Mouse (Mus musculus): Measurements from ENCODE around the gene Ankrd49.

Gene Ankrd49

GRCm38 (mm10) chr9:14784039-14785002, at the start of gene Ankrd49, which contains the start of gene Mre11a:
TSS of gene Ankrd49 (minus strand) at chr9:14784856.
TSS of gene Mre11a (plus strand) at chr9:14784654.
- DNase-seq (ENCODE audit: low spot score in 2 of 2) = peak; percentile 93

DNA sequence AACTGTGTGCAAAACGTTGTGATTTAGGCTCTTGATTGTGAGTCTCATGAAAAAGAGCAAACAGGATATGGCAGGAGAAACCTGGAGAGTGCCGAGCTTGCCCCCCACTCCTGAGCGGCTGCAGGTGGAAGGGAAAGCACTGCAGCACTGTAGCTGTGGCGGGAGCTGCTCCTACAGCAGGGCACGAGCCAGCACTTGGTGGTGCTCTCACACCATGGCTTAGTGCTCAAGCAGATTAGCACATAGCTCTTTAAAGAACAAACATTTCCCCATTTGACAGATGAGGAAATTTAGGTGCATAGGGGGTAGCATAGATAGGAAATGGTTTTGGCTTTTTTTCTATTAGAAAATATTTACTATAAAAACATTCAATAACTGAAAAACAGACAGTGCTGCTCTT, 47.4 kb upstream of the Ankrd49 start:
- DNase-seq (ENCODE audit: low spot score in 2 of 2) = no peak

GRCm38 (mm10) chr9:14827875-14828274, 43.2 kb upstream of the Ankrd49 start:
- DNase-seq (ENCODE audit: low spot score in 2 of 2) = no peak

- DNase-seq (ENCODE audit: low spot score in 2 of 2) = no peak
Observed at GRCm38 (mm10) chr9:14824840-14825239, 40.2 kb upstream of the Ankrd49 start.

DNA sequence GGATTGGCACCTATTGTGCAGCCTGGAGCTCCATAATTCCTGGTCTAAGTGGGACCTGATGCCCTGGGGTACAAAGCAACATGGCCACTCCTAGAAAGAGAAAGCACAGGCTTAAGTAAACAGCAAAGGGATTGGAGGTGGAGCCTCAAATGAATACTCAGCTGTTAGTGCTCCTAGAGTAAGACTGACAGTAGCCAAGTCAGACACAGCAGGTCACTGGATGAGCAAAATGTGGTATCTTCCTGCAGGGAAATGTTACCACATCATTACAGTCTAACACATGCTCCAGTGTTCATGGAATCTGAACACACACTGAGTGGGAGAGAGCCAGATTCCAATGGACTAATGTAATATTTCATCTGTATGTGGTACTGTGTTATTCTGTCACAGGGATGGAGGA, 36.7 kb upstream of the Ankrd49 start:
- DNase-seq (ENCODE audit: low spot score in 2 of 2) = no peak

DNA sequence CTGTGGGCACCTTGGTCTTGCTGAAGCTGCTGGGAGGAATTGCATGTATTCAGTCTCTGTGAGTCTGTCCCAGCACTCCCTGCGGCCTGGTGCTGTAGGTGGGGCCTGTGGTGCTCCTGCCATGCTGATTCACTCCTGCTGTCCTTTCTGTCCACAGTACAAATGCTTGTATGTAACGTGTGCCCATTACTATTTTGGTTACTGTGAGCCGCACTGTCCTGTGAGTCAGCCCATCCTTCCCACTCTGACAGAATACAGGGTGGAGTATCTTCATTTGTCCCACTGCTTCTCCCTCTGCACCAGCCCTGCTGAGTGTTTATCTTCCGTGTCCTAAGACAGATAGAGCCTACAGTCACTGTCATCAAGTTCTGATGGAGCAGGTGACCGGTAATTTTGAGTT, 25.5 kb upstream of the Ankrd49 start:
- DNase-seq (ENCODE audit: low spot score in 2 of 2) = no peak

DNA sequence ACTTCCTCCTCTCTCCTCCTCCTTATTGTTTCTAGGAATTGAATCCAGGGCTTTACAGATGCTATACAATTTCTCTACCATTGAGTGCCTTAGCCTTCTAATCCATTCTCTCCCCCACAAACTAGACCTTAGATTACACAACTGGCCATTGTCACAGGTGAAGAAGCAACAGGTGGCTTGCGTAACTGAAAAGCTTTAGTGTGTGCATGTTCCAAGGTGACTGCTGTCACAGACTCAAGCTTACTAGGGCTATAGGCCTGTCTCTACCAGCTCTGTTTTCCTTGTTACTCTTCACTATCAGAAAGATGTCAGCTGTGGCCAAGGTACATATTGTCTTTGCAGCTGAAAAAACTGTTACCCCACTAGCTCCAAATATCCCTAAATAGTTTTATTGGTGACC, 22.1 kb upstream of the Ankrd49 start:
- DNase-seq (ENCODE audit: low spot score in 2 of 2) = no peak

GRCm38 (mm10) chr9:14805714-14806113, 21.1 kb upstream of the Ankrd49 start:
- DNase-seq (ENCODE audit: low spot score in 2 of 2) = no peak

- no peak for DNase-seq (ENCODE audit: low spot score in 2 of 2)
Observed at GRCm38 (mm10) chr9:14787356-14787755, 2.7 kb upstream of the Ankrd49 start.

DNA sequence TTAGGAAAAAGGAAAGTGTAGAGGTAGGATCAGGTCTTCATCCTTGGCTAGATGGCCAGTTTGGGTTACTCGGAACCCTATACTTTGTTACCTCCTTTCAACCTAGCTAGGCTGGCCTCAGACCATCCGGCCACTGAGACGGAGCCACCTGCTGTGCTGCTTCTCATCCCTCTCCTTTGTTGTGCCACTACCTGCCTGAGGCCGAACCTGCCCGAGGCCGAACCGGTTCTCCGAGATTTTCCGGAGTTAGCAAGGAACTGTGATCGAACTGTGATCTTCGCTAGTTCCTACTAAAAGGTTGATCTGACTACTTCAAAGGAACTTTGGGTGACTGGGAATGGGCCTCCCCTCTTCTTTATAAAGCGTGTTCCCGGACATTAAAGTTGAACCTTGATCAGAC, 6.3 kb downstream of the Ankrd49 start:
- DNase-seq (ENCODE audit: low spot score in 2 of 2) = no peak

GRCm38 (mm10) chr9:14773813-14774212, 10.8 kb downstream of the Ankrd49 start:
- DNase-seq (ENCODE audit: low spot score in 2 of 2) = no peak

GRCm38 (mm10) chr9:14772074-14772473, 12.6 kb downstream of the Ankrd49 start:
- DNase-seq (ENCODE audit: low spot score in 2 of 2) = no peak

GRCm38 (mm10) chr9:14770803-14771471, 13.7 kb downstream of the Ankrd49 start, which contains the start of gene 1700012B09Rik:
TSS of gene 1700012B09Rik (minus strand) at chr9:14771030.
- DNase-seq (ENCODE audit: low spot score in 2 of 2) = no peak

DNA sequence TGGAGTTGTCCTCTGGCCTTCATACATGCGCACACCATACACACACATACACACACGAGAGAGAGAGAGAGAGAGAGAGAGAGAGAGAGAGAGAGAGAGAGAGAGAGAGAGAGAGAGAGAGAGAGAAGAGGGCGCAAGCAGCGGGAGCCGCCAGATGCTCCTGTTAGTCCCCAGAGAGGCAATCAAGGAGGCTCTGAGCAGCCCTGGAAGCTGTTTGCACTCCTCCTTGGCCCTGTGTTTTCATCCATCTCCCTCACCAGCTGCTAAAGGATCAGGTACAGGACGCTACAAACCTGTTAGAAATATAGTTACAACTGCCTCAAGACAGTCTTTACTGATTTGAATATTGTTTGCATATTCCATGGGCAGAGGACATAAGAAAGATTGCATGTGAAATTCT, 14.8 kb downstream of the Ankrd49 start:
- DNase-seq (ENCODE audit: low spot score in 2 of 2) = no peak

DNA sequence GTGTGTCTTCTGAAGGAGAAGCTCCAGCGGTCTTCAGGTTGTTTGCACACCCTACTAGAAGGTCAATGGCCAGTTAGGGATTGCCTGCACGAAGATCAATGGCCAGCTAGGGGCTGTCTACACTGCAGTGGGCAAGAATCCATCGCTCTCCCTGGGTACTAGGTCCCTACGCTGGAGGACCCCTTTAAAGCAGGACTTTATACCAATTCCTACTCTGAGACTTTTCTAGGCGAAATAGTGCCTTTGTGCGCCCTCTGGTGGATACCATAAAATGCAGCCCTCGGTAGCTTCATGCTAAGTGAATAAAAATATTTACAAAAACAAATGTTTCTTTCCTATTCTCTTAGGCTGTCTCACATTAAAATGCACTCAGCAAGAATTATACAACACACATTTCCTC, 19.9 kb downstream of the Ankrd49 start:
- DNase-seq (ENCODE audit: low spot score in 2 of 2) = peak; percentile 6 to 28

- DNase-seq (ENCODE audit: low spot score in 2 of 2) = no peak
Observed at GRCm38 (mm10) chr9:14759261-14759660, 25.4 kb downstream of the Ankrd49 start.

DNA sequence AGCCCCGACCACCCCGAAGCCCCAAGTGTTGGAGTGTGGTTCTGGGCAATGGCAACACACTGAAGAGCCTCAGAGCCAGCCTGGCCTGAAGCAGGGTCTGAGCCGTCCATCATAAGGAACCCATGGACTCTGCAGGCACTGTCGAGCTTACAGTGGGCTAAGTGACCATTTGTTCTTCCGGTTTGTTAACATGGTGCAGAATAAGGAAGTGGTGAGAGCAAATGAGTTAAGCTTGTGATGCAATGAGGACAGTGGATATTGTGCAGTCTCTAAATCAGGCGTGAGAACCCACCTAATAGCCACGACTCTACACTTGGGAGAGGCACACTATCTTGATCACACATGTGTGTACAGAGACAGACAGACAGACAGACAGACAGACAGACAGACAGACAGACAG, 26.1 kb downstream of the Ankrd49 start:
- DNase-seq (ENCODE audit: low spot score in 2 of 2) = no peak

DNA sequence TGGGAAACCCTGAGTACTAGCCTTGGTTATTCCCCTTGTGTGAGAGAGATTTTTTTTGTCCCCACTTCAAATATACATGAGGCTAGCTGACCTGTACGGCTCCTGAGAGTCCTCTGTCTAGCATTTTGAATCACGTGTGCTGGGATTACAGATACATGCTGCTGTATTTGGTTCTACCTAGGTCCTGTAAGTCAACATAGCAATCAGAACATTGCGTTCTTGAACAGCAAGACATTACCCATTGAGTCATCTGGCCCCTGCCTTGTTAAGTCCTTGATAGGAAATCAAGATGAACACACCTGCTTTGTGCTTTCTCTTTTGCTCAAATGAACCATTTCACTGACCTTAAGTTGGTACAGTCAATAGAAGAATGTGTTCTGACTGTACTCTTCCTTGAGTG, 30.2 kb downstream of the Ankrd49 start:
- no peak for DNase-seq (ENCODE audit: low spot score in 2 of 2)

DNA sequence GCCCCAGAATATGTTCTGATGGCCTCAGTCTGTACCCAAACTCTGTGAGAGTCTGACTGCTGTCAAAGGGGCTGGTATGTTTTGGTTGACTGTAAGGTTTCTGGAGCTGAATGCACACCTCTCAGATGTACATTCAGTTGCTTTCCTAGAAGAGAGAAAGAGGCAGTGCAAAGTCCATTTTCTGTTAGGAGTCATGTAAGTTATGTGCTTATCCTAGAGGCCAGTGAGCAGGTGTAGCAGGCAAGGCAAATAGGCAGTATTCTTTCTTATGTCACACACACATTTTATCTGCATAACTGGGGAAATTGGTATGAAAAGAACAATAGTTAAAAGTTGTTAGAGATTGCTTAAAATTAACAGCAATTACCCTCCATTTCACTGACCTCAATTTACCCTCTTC, 30.7 kb downstream of the Ankrd49 start:
- no peak for DNase-seq (ENCODE audit: low spot score in 2 of 2)

- peak; percentile 4 to 13 for DNase-seq (ENCODE audit: low spot score in 2 of 2)
Observed at GRCm38 (mm10) chr9:14752001-14752522, 32.6 kb downstream of the Ankrd49 start, which contains the start of gene Fut4. TSS of gene Fut4 (minus strand) at chr9:14752393.

GRCm38 (mm10) chr9:14751503-14752000, 33.1 kb downstream of the Ankrd49 start:
- peak in 1 of 2 experiments; percentile 2 for DNase-seq (ENCODE audit: low spot score in 2 of 2)

DNA sequence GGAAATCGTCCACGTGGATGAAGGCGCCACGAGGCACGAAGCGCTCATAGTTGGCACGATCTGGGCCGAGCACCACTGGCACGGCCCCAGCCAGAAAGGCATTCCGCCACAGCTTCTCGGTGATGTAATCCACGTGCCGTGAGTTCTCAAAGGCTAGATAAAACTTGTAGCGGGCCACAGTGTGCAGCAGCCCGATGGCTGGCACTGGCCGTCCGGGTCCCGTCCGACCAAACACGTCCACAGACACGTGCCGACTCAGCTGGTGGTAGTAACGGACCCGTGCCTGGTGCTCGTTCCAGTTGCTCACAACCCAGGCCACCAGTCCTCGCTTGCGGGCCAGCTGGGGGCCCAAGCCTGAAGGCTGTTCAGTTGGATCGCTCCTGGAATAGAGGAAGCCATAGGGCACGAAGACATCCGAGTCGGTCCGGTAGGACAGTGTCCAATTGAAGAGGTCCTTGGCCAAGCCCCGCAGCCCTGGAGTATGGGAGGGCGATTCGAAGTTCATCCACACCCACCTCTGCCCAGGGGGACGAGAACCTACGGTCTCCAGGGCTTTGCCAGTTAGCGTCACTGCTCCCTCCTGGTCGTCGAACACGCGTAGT, 33.7 kb downstream of the Ankrd49 start:
- no peak for DNase-seq (ENCODE audit: low spot score in 2 of 2)

Data from natural killer cell, adult 2 months (primary cell).